Mouse (Mus musculus) midbrain, embryonic 16.5 days (tissue): ENCODE results near the gene Gas2l1. TPM values are rescaled to one million over a fixed set of nuclear protein-coding genes. Genes with fewer than 3 reads are reported as not detected.

ENCODE experiments used
- ATAC-seq: fragments of 200-750 bp; cut with Nextera tagmentation; 2 replicates; pipeline ENCODE4 v1.8.0; 2017; ENCODE audit warnings: moderate TSS enrichment
- H3K27ac ChIP-seq: fragments of 300-500 bp; sonication (generic); 2 replicates; pipeline ENCODE4 v1.5.1; 2014; ENCODE audit warnings: mild to moderate bottlenecking, low read length, mixed read lengths
- H3K27me3 ChIP-seq: fragments of 300-500 bp; sonication (generic); 2 replicates; pipeline ENCODE4 v1.6.1; 2014; ENCODE audit warnings: low read depth, low read length, mixed read lengths; ENCODE audit not compliant: control insufficient read depth, insufficient read depth
- H3K36me3 ChIP-seq: fragments of 300-500 bp; sonication (generic); 2 replicates; pipeline ENCODE4 v1.6.1; 2014; ENCODE audit warnings: mild to moderate bottlenecking, low read length, moderate library complexity, mixed read lengths; ENCODE audit not compliant: control insufficient read depth, insufficient read depth
- H3K4me1 ChIP-seq: fragments of 300-500 bp; sonication (generic); 2 replicates; pipeline ENCODE4 v1.6.1; 2014; ENCODE audit warnings: mild to moderate bottlenecking, low read length, mixed read lengths; ENCODE audit not compliant: control insufficient read depth, insufficient read depth
- H3K4me2 ChIP-seq: fragments of 300-500 bp; sonication (generic); 2 replicates; pipeline ENCODE4 v1.6.1; 2014; ENCODE audit warnings: mild to moderate bottlenecking, low read length, mixed read lengths
- H3K4me3 ChIP-seq: fragments of 300-500 bp; sonication (generic); 2 replicates; pipeline ENCODE4 v1.5.1; 2014; ENCODE audit warnings: low read depth, mild to moderate bottlenecking, low read length, moderate library complexity, mixed read lengths
- H3K9ac ChIP-seq: fragments of 300-500 bp; sonication (generic); 2 replicates; pipeline ENCODE4 v1.6.1; 2014; ENCODE audit warnings: low read depth, low read length, mixed read lengths
- H3K9me3 ChIP-seq: fragments of 300-500 bp; sonication (generic); replicated peaks from 2 replicates; pipeline ENCODE4 v1.6.1; 2014; ENCODE audit warnings: mild to moderate bottlenecking, low read length, mixed read lengths; ENCODE audit not compliant: control insufficient read depth, poor library complexity, severe bottlenecking
- WGBS: fragments of 180-500 bp; shearing (Covaris S2); extraction: QIAGEN DNeasy Blood & Tissue Kit; methylation state at CpG from one replicate; pipeline ENCODE4 v1.1.7; 2014; 5-methylcytosine and 5-hydroxymethylcytosine counted together
- polyA plus RNA-seq: library from polyadenylated mRNA; unstranded; fragments of >200 nt; fragmentation: Nextera tagmentation; extraction: Ambion mirVana; gene quantifications from 2 replicates; pipeline ENCODE4 v1.2.1, GENCODE M21; 2015

Gene Gas2l1
- polyA plus RNA-seq, 1 experiment from 2014 or later: 19.5 TPM

DNA sequence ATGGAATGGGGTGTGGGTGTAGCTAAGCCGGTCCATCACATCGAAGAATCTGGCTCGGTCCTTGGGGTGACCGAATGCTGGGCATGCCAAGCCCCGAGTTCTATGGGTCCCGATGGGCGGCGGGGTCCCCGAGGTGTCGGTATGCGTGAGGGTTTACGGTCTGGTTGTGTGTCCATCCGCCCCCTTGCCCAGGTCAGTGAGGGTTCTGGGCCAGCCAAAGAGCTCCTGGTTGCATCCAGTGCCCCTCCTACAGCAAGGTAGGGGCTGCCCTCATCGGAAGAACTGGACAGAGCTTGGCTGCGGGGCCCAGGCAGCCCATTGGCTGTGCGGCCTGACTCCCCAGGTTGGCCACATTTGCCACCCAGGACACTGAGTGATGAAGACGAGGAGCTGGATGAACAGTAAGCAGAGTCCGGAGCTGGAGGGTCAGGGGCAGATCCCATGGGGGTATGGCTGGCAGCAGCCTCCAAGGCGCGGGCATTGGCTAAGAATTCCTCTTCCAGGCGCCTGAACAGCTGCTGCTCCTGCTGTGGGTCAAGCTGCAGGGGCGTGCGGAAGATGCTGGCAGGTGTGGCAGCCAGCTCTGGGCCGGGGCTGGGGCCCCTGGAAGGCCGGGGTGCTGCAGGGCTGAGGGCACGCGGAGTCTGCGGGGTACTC lies 4.2 kb downstream of the Gas2l1 start:
- no peak for ATAC-seq
- peaks cover 47% of the 10 kb centered on the region for H3K4me1 ChIP-seq
- peak overlapping the region; percentile 51 for H3K9ac ChIP-seq
- no peak overlapping the region for H3K27ac ChIP-seq
- H3K4me2 ChIP-seq: peak overlapping the region; percentile 58
- no peaks in the 10 kb centered on the region for H3K36me3 ChIP-seq
- 52% methylated on average over 27 of the region's 28 CpGs for WGBS
- H3K27me3 ChIP-seq: peaks cover 61% of the 10 kb centered on the region
- no peaks in the 10 kb centered on the region for H3K9me3 ChIP-seq
- H3K4me3 ChIP-seq: no peak overlapping the region; the same call in 1 of the 2 replicates

DNA sequence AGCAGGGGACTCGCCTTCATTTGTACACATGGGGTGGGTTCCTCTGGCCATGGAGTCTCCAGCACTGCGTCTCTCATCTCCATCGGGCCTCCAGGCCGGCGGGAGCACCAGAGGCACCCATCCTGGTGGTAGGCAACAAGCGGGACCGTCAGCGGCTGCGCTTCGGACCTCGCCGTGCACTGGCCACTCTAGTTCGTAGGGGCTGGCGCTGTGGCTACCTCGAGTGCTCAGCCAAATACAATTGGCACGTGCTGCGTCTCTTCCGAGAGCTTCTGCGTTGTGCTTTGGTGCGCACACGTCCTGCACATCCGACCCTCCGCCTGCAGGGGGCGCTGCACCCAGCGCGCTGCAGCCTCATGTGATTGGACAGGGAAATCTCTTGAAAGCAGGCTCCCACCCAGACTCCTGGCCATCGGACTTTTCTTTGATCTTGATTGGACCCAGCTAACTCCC lies 5.4 kb downstream of the Gas2l1 start:
- peaks cover 47% of the 10 kb centered on the region for H3K4me1 ChIP-seq
- no peak overlapping the region for H3K27ac ChIP-seq
- 10% methylated on average over 27 of the region's 27 CpGs for WGBS
- no peaks in the 10 kb centered on the region for H3K9me3 ChIP-seq
- ATAC-seq: no peak
- no peaks in the 10 kb centered on the region for H3K36me3 ChIP-seq
- no peak overlapping the region for H3K4me2 ChIP-seq
- H3K9ac ChIP-seq: no peak overlapping the region
- H3K4me3 ChIP-seq: no peak overlapping the region
- peaks cover 61% of the 10 kb centered on the region for H3K27me3 ChIP-seq

DNA sequence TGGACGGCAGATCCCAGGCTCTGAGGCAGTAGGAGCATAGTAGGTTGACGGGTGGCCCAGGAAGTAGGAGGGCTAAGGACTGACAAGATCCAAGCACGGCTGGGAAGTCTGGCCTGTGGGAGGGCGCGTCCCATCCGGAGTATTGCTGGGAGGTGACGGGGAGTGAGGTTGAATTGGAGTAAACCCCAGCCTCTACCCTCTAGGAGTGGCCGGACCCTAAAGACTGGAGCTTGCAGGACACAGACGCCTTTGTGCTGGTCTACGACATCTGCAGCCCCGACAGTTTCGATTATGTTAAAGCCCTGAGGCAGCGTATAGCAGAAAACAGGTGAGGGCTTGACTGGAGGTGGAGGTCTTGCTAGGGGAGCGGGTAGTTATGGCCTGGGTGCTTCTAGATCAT lies 5.9 kb downstream of the Gas2l1 start:
- no peak overlapping the region for H3K4me2 ChIP-seq
- peaks cover 46% of the 10 kb centered on the region for H3K4me1 ChIP-seq
- no peaks in the 10 kb centered on the region for H3K36me3 ChIP-seq
- no peak overlapping the region for H3K4me3 ChIP-seq
- 27% methylated on average over 14 of the region's 14 CpGs for WGBS
- no peak for ATAC-seq
- H3K27me3 ChIP-seq: peaks cover 61% of the 10 kb centered on the region
- H3K9me3 ChIP-seq: no peaks in the 10 kb centered on the region
- H3K27ac ChIP-seq: no peak overlapping the region
- no peak overlapping the region for H3K9ac ChIP-seq

DNA sequence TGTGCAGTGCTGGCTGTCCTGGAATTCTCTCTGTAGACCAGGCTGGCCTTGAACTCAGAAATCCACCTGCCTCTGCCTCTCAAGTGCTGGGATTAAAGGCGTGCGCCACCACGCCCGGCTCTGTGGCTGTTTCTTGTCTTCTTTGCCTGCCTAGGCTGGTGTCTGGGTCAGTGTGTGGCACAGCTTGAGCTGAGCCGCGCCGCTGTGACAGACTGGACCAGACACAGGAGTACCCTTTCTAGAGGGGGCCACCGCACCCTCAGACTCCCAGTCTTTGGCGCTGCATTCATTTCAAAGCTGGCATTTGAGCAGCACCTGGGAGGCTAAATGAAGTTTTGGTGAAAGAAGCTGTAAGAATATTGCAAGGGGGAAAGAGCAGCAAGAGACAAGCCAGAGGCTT lies 6.3 kb downstream of the Gas2l1 start:
- H3K27me3 ChIP-seq: peaks cover 61% of the 10 kb centered on the region
- WGBS: 32% methylated on average over 9 of the region's 9 CpGs
- no peak overlapping the region for H3K9ac ChIP-seq
- H3K36me3 ChIP-seq: no peaks in the 10 kb centered on the region
- peaks cover 41% of the 10 kb centered on the region for H3K4me1 ChIP-seq
- ATAC-seq: no peak
- H3K4me2 ChIP-seq: no peak overlapping the region
- H3K9me3 ChIP-seq: no peaks in the 10 kb centered on the region
- H3K4me3 ChIP-seq: no peak overlapping the region
- H3K27ac ChIP-seq: no peak overlapping the region

DNA sequence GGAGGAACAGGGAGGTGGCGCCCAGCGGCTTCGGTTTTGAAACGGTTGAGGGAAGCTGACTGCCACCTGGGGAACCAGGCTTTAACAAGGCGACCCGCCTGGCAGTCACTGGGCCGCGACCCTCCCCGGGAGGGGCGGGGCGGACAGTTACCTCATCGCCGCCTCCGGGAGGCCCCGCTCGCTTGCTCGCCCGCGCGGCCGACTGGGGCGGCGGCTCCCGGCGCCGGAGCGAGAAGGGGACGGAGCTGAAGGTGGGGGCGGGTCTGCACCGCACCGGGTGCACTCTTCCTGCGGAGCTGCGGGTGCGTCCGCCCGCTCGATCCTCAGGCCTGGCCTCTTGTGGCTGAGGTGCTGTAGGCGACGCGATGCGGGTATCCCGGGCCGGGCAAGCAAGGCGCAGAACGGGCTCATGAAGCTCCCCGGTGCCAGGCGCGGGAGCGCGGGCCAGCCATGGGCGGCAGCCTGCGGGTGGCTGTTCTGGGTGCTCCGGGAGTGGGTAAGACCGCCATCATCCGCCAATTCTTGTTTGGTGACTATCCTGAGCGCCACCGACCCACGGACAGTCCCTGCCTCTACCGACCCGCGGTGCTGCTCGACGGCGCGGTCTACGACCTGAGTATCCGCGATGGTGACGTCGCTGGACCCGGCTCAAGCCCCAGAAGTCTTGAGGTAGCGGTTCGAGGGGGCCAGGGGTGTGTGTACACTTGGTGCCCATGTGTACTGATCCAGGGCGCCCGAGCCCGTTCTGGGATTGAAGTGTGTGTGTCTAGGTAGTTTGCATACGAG lies 7.1 kb downstream of the Gas2l1 start, which contains the start of gene Rasl10a:
Gene Rasl10a, plus strand, starts transcription at position 273 of the 786 bp plus-strand sequence.
- 2% methylated on average over 77 of the region's 77 CpGs for WGBS
- Histone ChIP-seq H3K4me2 (peak within 1 kb of the TSS; percentile 90), H3K4me3 (peak within 1 kb of the TSS; percentile 49), H3K4me1 (peaks cover 35% of the 10 kb centered on the region), H3K36me3 (no peaks in the 10 kb centered on the region), H3K9ac (peak within 1 kb of the TSS; percentile 66), H3K27me3 (peaks cover 55% of the 10 kb centered on the region), H3K27ac (no peak within 1 kb of the TSS), H3K9me3 (no peaks in the 10 kb centered on the region)
- ATAC-seq: peak; percentile 7; the same call in 1 of the 2 replicates

DNA sequence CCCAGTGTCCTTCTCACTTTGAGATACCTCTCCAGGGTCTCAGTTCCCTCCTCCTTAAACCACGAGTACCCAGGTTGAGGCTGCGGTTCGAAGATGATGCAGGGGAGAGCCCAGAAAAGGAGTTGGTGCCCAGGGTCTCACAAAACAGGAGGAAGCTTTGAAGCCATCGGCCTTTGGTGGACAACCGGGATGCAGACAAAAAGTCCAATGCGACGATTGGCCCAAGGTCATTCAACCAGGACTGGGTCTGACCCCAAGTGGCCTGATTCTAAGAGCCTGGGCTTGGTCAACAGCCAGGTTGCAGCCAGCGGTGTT lies 7.6 kb downstream of the Gas2l1 start:
- peak overlapping the region; percentile 66; the same call in 1 of the 2 replicates for H3K9ac ChIP-seq

DNA sequence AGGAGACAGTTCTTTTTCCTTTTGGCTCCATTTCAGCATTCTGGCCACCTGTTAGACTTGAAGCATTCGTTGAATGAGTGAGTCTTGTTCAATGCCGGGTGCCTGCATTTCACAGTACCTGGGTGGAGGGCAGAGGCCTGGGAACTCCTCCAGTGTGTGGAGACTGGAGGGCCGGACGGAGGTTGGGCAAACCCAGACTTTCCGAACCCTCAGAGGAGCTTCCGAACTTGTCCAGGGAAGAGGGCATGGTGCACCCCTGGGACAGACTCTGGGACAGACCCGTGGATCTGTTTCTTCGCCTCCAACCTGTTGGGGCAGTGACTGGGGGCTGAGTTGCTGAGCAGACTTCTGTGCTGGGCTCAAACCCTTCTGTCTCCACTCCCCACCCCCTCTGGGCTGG lies 8.1 kb downstream of the Gas2l1 start:
- Histone ChIP-seq H3K9me3 (no peaks in the 10 kb centered on the region), H3K27ac (no peak overlapping the region), H3K9ac (no peak overlapping the region), H3K4me2 (no peak overlapping the region), H3K4me1 (peaks cover 27% of the 10 kb centered on the region), H3K36me3 (no peaks in the 10 kb centered on the region), H3K27me3 (peaks cover 45% of the 10 kb centered on the region), H3K4me3 (no peak overlapping the region)
- 55% methylated on average over 8 of the region's 8 CpGs for WGBS
- no peak for ATAC-seq

More for the DNA sequence above, 7.6 kb downstream of the Gas2l1 start:
- Histone ChIP-seq H3K9me3 (no peaks in the 10 kb centered on the region), H3K27me3 (peaks cover 50% of the 10 kb centered on the region), H3K4me1 (peaks cover 31% of the 10 kb centered on the region), H3K27ac (no peak overlapping the region), H3K36me3 (no peaks in the 10 kb centered on the region), H3K4me2 (peak overlapping the region; percentile 90), H3K4me3 (peak overlapping the region; percentile 49)
- no peak for ATAC-seq
- WGBS: 8% methylated on average over 8 of the region's 8 CpGs

DNA sequence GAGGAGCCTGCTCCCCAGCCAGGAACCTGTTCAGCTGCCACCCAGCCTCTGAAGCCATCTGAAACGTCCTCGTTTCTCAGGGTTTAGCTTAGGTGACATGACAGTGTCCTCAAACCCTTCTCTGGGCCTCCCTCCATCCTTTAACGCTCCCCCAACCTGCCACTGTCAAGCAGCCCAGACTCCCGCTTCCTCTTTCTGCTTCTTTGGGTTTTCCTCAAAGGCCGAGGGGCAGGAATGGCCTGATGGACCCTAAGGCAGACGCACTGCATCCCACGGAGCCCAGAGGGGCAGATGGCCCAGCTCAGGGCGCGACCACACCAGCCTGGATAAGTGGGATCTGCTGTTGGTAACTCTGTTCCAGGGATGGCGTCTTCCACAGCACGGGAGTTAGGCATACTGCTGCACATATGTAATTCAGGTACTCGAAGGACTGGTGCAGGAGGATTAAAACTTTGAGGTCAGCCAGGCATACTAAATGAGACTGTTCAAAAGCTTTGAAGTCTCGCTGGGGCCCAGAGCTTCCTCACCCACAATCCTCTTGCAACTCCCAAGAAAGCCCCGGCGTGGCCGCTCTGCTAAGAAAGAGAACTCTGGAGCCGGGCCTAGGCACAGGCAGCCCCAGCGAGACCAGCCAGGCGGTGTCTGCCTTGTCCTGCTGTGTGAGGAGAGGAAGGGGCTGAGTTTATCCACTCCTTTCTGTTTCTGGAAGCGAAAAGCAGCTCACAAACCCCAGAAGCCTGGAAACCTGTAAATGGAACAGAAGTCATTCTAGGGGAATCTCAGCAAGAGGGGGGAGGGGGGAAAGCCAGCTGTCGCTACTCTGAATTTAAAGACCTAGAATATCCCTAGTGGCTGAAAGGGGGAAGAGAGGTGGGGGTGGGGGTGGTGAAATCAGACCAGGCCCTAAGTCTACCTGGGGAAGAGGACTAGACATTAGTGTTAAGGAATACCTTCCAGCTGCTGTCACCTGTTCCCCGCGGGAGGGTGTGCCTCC lies 8.9 kb downstream of the Gas2l1 start:
- WGBS: 19% methylated on average over 23 of the region's 23 CpGs
- H3K27me3 ChIP-seq: peaks cover 38% of the 10 kb centered on the region

More for the DNA sequence above, 8.9 kb downstream of the Gas2l1 start:
- no peak for ATAC-seq
- Histone ChIP-seq H3K9me3 (no peaks in the 10 kb centered on the region), H3K4me2 (no peak overlapping the region), H3K4me1 (peaks cover 19% of the 10 kb centered on the region), H3K36me3 (no peaks in the 10 kb centered on the region), H3K4me3 (no peak overlapping the region), H3K27ac (no peak overlapping the region), H3K9ac (no peak overlapping the region; the same call in 1 of the 2 replicates)
